Mouse (Mus musculus): ENCODE measurements around the gene Filip1. TPM values are rescaled to one million over a fixed set of nuclear protein-coding genes. Genes with fewer than 3 reads are reported as not detected.

Filip1 gene
- total and polyA plus RNA-seq, 3 experiments: not detected

- no peaks in the 10 kb centered on the region for H3K36me3 ChIP-seq (ENCODE audit: control insufficient read depth in 1 of 2, insufficient read depth in 2 of 2, low read length in 2 of 2)
- TF ChIP-seq CHD2 (IDR thresholded peaks at IDR 0.05; ENCODE audit: low read length) (no peak), CHD1 (IDR thresholded peaks at IDR 0.05; ENCODE audit: low read depth, low read length) (no peak), MEF2A (IDR thresholded peaks at IDR 0.05; ENCODE audit: extremely low read depth, insufficient replicate concordance, low read depth, low read length, poor library complexity, severe bottlenecking) (no peak), POLR2AphosphoS5 (IDR thresholded peaks at IDR 0.05; ENCODE audit: borderline replicate concordance, low read depth, low read length) (no peak), MAFK (IDR thresholded peaks at IDR 0.05; ENCODE audit: borderline replicate concordance, low read depth, low read length) (no peak), RCOR1 (IDR thresholded peaks at IDR 0.05; ENCODE audit: low read depth, low read length) (no peak), POLR2A (IDR thresholded peaks at IDR 0.05; ENCODE audit: control insufficient read depth in 1 of 2, insufficient read depth in 1 of 2, low read depth in 1 of 2, low read length in 2 of 2, poor library complexity in 1 of 2) (no peak), RAD21 (IDR thresholded peaks at IDR 0.05; ENCODE audit: low read depth, low read length) (no peak), NRF1 (IDR thresholded peaks at IDR 0.05; ENCODE audit: insufficient read depth, low read depth, low read length, poor library complexity, severe bottlenecking) (no peak), KAT2A (conservative IDR thresholded peaks at IDR 0.05; ENCODE audit: low read depth, low read length) (no peak), GABPA (IDR thresholded peaks at IDR 0.05; ENCODE audit: low read depth, low read length) (no peak), MAZ (IDR thresholded peaks at IDR 0.05; ENCODE audit: low read depth, low read length) (no peak), BHLHE40 (IDR thresholded peaks at IDR 0.05; ENCODE audit: borderline replicate concordance, low read depth, low read length) (no peak), TCF12 (IDR thresholded peaks at IDR 0.05; ENCODE audit: low read depth, low read length) (no peak), MAX (IDR thresholded peaks at IDR 0.05; ENCODE audit: low read length) (no peak), JUND (IDR thresholded peaks at IDR 0.05; ENCODE audit: low read depth, low read length) (no peak), GATA1 (IDR thresholded peaks at IDR 0.05; ENCODE audit: low read depth, low read length) (no peak), MYC (IDR thresholded peaks at IDR 0.05; ENCODE audit: low read depth, low read length) (no peak), EP300 (IDR thresholded peaks at IDR 0.05; ENCODE audit: low read depth in 1 of 2, low read length in 2 of 2) (no peak)
- DNase-seq (ENCODE audit: low read depth, low spot score): no peak
These were observed 22.1 kb downstream of the Filip1 start for GRCm38 (mm10) chr9:79990456-79991017.

GRCm38 (mm10) chr9:79989703-79990102 is 22.9 kb downstream of the Filip1 start:
- H3K9me3 ChIP-seq (replicated peaks; ENCODE audit: insufficient read depth, low read length): no peaks in the 10 kb centered on the region
- no peak overlapping the region for H3K4me3 ChIP-seq (ENCODE audit: control insufficient read depth in 1 of 2, insufficient read depth in 1 of 2, low read depth in 2 of 2, low read length in 2 of 2)
- no peaks in the 10 kb centered on the region for H3K36me3 ChIP-seq (ENCODE audit: control insufficient read depth in 1 of 2, insufficient read depth in 2 of 2, low read length in 2 of 2)
- H3K9ac ChIP-seq (ENCODE audit: control insufficient read depth, low read depth, low read length, poor library complexity, severe bottlenecking): no peak overlapping the region
- H3K79me2 ChIP-seq (ENCODE audit: control insufficient read depth, insufficient read depth, low read length, poor library complexity): no peaks in the 10 kb centered on the region
- no peak for DNase-seq (ENCODE audit: low read depth, low spot score)
- TF ChIP-seq ZC3H11A (IDR thresholded peaks at IDR 0.05; ENCODE audit: low read depth, low read length) (no peak), MEF2A (IDR thresholded peaks at IDR 0.05; ENCODE audit: extremely low read depth, insufficient replicate concordance, low read depth, low read length, poor library complexity, severe bottlenecking) (no peak), NRF1 (IDR thresholded peaks at IDR 0.05; ENCODE audit: insufficient read depth, low read depth, low read length, poor library complexity, severe bottlenecking) (no peak), RAD21 (IDR thresholded peaks at IDR 0.05; ENCODE audit: low read depth, low read length) (no peak), JUND (IDR thresholded peaks at IDR 0.05; ENCODE audit: low read depth, low read length) (no peak), BHLHE40 (IDR thresholded peaks at IDR 0.05; ENCODE audit: borderline replicate concordance, low read depth, low read length) (no peak), GATA1 (IDR thresholded peaks at IDR 0.05; ENCODE audit: low read depth, low read length) (no peak), ZKSCAN1 (IDR thresholded peaks at IDR 0.05; ENCODE audit: low read depth, low read length) (no peak), CHD1 (IDR thresholded peaks at IDR 0.05; ENCODE audit: low read depth, low read length) (no peak), ZMIZ1 (IDR thresholded peaks at IDR 0.05; ENCODE audit: low read depth, low read length) (no peak)
- no peak overlapping the region for H3K27ac ChIP-seq (ENCODE audit: control insufficient read depth, low read depth, low read length)
- H3K4me1 ChIP-seq (ENCODE audit: control insufficient read depth in 1 of 2, insufficient read depth in 2 of 2, low read length in 2 of 2): 0 out of 4 replicates have a peak, but pooled peaks cover 0 to 4% of the 10 kb centered on the region in 2 experiments
- H3K27me3 ChIP-seq (ENCODE audit: control insufficient read depth in 1 of 2, insufficient read depth in 2 of 2, low read length in 2 of 2): no peaks in the 10 kb centered on the region

More at GRCm38 (mm10) chr9:79990456-79991017, 22.1 kb downstream of the Filip1 start:
- no peak overlapping the region for H3K4me3 ChIP-seq (ENCODE audit: control insufficient read depth in 1 of 2, insufficient read depth in 1 of 2, low read depth in 2 of 2, low read length in 2 of 2)
- H3K27me3 ChIP-seq (ENCODE audit: control insufficient read depth in 1 of 2, insufficient read depth in 2 of 2, low read length in 2 of 2): no peaks in the 10 kb centered on the region
- no peaks in the 10 kb centered on the region for H3K9me3 ChIP-seq (replicated peaks; ENCODE audit: insufficient read depth, low read length)
- H3K79me2 ChIP-seq (ENCODE audit: control insufficient read depth, insufficient read depth, low read length, poor library complexity): no peaks in the 10 kb centered on the region
- H3K27ac ChIP-seq (ENCODE audit: control insufficient read depth, low read depth, low read length): no peak overlapping the region
- 0 out of 4 replicates have a peak, but pooled peaks cover 0 to 4% of the 10 kb centered on the region in 2 experiments for H3K4me1 ChIP-seq (ENCODE audit: control insufficient read depth in 1 of 2, insufficient read depth in 2 of 2, low read length in 2 of 2)
- no peak overlapping the region for H3K9ac ChIP-seq (ENCODE audit: control insufficient read depth, low read depth, low read length, poor library complexity, severe bottlenecking)

Data from MEL (cell line).